Mouse (Mus musculus): ENCODE data around the gene Tnnc1. TPM values are rescaled to one million over a fixed set of nuclear protein-coding genes. Genes with fewer than 3 reads are reported as not detected.

Tnnc1 gene
- polyA plus RNA-seq, 1 experiment, result 9.5 TPM

DNA sequence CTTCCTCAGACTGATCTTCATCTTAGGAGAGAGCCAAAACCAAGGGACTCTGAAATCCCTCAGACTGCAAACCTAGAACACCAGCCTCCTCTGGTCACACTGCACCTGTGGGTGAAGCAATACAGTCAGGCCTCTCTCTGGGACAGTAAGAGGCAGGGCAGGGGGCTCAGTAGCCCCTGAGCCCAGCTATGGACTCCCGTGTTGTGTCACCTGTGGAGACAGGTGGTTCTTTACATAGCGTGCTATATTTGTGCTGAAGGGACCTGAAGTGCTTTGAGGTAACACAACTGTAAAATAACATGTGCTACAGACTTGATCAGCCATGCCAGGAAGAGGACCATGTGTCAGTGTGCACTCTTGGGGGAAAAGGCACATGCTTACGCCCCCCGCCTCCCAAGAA lies 12.6 kb upstream of the Tnnc1 start:
- no peak overlapping the region for H3K4me3 ChIP-seq (ENCODE audit: low read depth, low read length)
- no peaks in the 10 kb centered on the region for H3K4me1 ChIP-seq (ENCODE audit: control insufficient read depth, insufficient read depth, low read length)
- no peaks in the 10 kb centered on the region for H3K27me3 ChIP-seq (ENCODE audit: control insufficient read depth, insufficient read depth, low read length, poor library complexity, severe bottlenecking)
- H3K27ac ChIP-seq (ENCODE audit: insufficient read depth, low read length), result no peak overlapping the region
- TF ChIP-seq CTCF (IDR thresholded peaks at IDR 0.05; ENCODE audit: low read depth, low read length) (no peak), EP300 (IDR thresholded peaks at IDR 0.05; ENCODE audit: insufficient read depth, low read depth, low read length) (no peak), POLR2A (IDR thresholded peaks at IDR 0.05; ENCODE audit: insufficient read depth, low read length) (no peak)
- no peak overlapping the region for H3K9ac ChIP-seq (ENCODE audit: low read depth, poor library complexity, severe bottlenecking)
- no peaks in the 10 kb centered on the region for H3K9me3 ChIP-seq (replicated peaks; ENCODE audit: control insufficient read depth, insufficient read depth, low read length, poor library complexity, severe bottlenecking)
- peaks cover 42% of the 10 kb centered on the region for H3K36me3 ChIP-seq (ENCODE audit: control insufficient read depth, insufficient read depth, low read length, poor library complexity, severe bottlenecking)

DNA sequence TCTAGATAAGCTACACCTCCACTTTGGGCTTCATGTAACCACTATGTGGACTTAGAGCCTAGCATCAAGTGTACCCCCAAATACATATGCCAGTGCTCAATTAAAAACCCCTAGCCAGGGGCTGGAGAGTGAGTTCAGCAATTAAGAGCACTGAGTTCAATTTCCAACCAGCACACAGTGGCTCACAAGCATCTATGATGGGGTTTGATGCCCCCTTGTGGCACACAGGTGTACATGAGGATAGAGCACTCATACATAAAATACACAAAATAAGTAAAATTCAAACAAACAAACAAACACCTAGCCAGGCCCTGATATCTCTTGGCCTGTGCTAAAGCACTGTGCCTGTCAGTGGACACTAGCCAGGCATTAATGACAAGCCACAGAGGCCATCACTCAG lies 12.1 kb upstream of the Tnnc1 start:
- no peak overlapping the region for H3K4me3 ChIP-seq (ENCODE audit: low read depth, low read length)
- TF ChIP-seq CTCF (IDR thresholded peaks at IDR 0.05; ENCODE audit: low read depth, low read length) (peak; percentile 17), EP300 (IDR thresholded peaks at IDR 0.05; ENCODE audit: insufficient read depth, low read depth, low read length) (no peak)

DNA sequence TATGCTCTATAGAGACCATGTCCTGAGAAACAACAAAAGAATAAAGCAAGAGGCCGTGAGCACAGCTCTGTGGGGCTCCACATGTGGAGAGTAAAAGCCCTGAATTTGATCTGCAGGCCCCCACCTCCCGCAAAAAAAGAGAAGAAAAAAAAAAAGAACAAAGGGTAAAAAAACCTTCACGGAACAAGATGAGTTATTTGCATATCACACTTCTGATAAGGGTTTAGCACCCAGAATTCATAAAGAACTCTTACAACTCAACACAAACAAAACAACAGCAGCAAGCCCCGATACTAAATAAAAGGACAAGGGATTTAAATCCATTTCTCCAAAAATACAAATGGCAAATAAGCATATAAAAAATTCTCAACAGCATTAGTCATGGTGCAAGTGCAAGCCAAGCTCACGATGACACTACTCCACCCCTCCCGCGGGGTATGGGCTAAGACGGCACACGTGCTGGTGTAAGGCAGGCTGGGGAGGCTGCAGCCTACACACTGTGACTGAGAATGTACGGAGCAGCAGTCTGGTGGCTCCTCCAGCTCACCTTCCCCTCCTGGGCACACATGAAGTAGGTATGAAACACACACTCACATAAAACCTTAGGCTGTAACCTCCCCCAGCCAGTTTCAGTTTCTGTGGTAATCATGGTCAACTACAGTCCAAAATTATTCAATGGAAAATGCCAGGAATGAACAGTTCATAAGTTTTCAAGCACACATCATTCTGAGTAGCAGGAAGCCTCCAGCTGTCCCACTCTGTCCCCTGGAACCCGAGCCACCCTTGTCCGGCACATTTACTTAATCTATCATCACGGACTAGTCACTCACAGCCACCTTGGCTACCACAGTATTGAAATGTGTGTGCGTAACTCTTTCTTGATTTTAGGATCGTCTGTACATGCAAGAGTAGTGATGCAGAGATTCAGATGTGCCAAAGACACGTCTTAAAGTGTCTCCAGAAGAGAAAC lies 10.3 kb upstream of the Tnnc1 start:
- Histone ChIP-seq H3K27me3 (ENCODE audit: control insufficient read depth, insufficient read depth, low read length, poor library complexity, severe bottlenecking) (no peaks in the 10 kb centered on the region), H3K36me3 (ENCODE audit: control insufficient read depth, insufficient read depth, low read length, poor library complexity, severe bottlenecking) (peaks cover 45% of the 10 kb centered on the region), H3K9me3 (replicated peaks; ENCODE audit: control insufficient read depth, insufficient read depth, low read length, poor library complexity, severe bottlenecking) (no peaks in the 10 kb centered on the region), H3K4me1 (ENCODE audit: control insufficient read depth, insufficient read depth, low read length) (no peaks in the 10 kb centered on the region), H3K9ac (ENCODE audit: low read depth, poor library complexity, severe bottlenecking) (no peak overlapping the region), H3K27ac (ENCODE audit: insufficient read depth, low read length) (no peak overlapping the region), H3K4me3 (ENCODE audit: low read depth, low read length) (no peak overlapping the region)
- no peak for TF ChIP-seq EP300 (IDR thresholded peaks at IDR 0.05; ENCODE audit: insufficient read depth, low read depth, low read length)
- no peak for TF ChIP-seq POLR2A (IDR thresholded peaks at IDR 0.05; ENCODE audit: insufficient read depth, low read length)
- TF ChIP-seq CTCF (IDR thresholded peaks at IDR 0.05; ENCODE audit: low read depth, low read length), result no peak

More for the DNA sequence above, 12.1 kb upstream of the Tnnc1 start:
- Histone ChIP-seq H3K4me1 (ENCODE audit: control insufficient read depth, insufficient read depth, low read length) (no peaks in the 10 kb centered on the region), H3K27ac (ENCODE audit: insufficient read depth, low read length) (no peak overlapping the region), H3K36me3 (ENCODE audit: control insufficient read depth, insufficient read depth, low read length, poor library complexity, severe bottlenecking) (peaks cover 41% of the 10 kb centered on the region), H3K9me3 (replicated peaks; ENCODE audit: control insufficient read depth, insufficient read depth, low read length, poor library complexity, severe bottlenecking) (no peaks in the 10 kb centered on the region), H3K27me3 (ENCODE audit: control insufficient read depth, insufficient read depth, low read length, poor library complexity, severe bottlenecking) (no peaks in the 10 kb centered on the region), H3K9ac (ENCODE audit: low read depth, poor library complexity, severe bottlenecking) (no peak overlapping the region)

DNA sequence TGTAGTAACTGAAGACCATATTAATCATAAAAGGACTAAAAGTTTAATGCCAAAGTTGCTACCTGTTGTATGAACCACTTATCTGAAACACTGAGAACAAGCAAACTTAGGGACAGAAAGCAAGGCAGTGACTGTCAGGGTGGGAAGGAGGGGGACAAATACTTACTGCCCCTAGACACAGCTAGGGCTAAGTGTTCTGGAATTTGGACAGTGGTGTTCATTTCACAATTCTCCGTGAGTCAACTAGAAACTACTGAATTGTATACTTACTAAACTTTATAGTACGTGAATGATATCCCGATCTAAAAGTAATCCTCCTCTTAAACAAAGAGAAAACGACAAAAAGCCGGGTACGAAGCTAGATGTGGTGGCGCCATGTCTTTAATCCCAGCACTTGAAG lies 8.5 kb upstream of the Tnnc1 start:
- H3K9ac ChIP-seq (ENCODE audit: low read depth, poor library complexity, severe bottlenecking), result no peak overlapping the region
- TF ChIP-seq CTCF (IDR thresholded peaks at IDR 0.05; ENCODE audit: low read depth, low read length) (no peak), EP300 (IDR thresholded peaks at IDR 0.05; ENCODE audit: insufficient read depth, low read depth, low read length) (no peak), POLR2A (IDR thresholded peaks at IDR 0.05; ENCODE audit: insufficient read depth, low read length) (no peak)
- no peaks in the 10 kb centered on the region for H3K9me3 ChIP-seq (replicated peaks; ENCODE audit: control insufficient read depth, insufficient read depth, low read length, poor library complexity, severe bottlenecking)
- H3K27ac ChIP-seq (ENCODE audit: insufficient read depth, low read length), result no peak overlapping the region
- no peak overlapping the region for H3K4me3 ChIP-seq (ENCODE audit: low read depth, low read length)
- peaks cover under 1% of the 10 kb centered on the region for H3K4me1 ChIP-seq (ENCODE audit: control insufficient read depth, insufficient read depth, low read length)
- peaks cover 44% of the 10 kb centered on the region for H3K36me3 ChIP-seq (ENCODE audit: control insufficient read depth, insufficient read depth, low read length, poor library complexity, severe bottlenecking)
- no peaks in the 10 kb centered on the region for H3K27me3 ChIP-seq (ENCODE audit: control insufficient read depth, insufficient read depth, low read length, poor library complexity, severe bottlenecking)

DNA sequence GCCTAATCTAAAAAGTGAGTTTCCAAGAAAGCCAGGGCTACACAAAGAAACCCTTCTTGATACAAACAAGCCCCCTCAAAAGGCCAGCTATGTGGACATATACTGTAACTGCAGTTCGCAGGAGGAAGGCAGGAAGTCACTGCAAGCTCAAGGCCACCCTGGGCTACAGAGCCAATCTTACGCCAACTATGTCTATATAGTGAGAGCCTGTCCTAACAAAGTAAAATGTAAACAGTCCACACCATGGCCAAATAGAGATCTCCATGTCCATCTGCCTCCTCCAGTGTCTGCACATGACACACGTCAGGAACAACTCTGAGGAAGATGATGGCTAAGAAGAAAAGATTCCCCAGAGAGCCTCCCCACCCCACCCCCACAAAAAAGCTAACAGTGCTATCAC lies 8.1 kb upstream of the Tnnc1 start:
- Histone ChIP-seq H3K27me3 (ENCODE audit: control insufficient read depth, insufficient read depth, low read length, poor library complexity, severe bottlenecking) (no peaks in the 10 kb centered on the region), H3K36me3 (ENCODE audit: control insufficient read depth, insufficient read depth, low read length, poor library complexity, severe bottlenecking) (peaks cover 44% of the 10 kb centered on the region), H3K4me1 (ENCODE audit: control insufficient read depth, insufficient read depth, low read length) (peaks cover 3% of the 10 kb centered on the region), H3K27ac (ENCODE audit: insufficient read depth, low read length) (no peak overlapping the region), H3K9me3 (replicated peaks; ENCODE audit: control insufficient read depth, insufficient read depth, low read length, poor library complexity, severe bottlenecking) (no peaks in the 10 kb centered on the region), H3K9ac (ENCODE audit: low read depth, poor library complexity, severe bottlenecking) (no peak overlapping the region), H3K4me3 (ENCODE audit: low read depth, low read length) (no peak overlapping the region)
- no peak for TF ChIP-seq POLR2A (IDR thresholded peaks at IDR 0.05; ENCODE audit: insufficient read depth, low read length)
- TF ChIP-seq EP300 (IDR thresholded peaks at IDR 0.05; ENCODE audit: insufficient read depth, low read depth, low read length), result no peak
- TF ChIP-seq CTCF (IDR thresholded peaks at IDR 0.05; ENCODE audit: low read depth, low read length), result no peak

DNA sequence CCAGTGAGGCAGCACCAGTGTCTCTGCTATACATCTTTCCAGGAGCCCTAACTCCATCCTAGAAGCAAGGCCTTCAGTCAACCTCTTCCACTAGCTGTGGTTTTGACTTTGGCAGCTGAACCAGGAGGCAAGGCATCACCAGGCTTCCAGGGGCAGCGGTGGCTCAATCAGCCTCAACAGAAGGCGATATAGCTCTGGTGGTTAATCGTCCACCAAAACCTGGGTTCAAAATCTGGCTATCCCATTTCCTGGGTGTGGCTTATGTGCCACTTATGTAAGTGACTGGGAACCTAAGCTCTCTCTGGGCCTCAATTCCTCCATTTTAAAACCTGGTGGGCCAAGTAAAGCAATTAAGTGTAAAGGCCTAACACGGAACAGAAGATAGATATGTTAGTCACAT lies 3.3 kb upstream of the Tnnc1 start:
- peak overlapping the region; percentile 98 for H3K4me3 ChIP-seq (ENCODE audit: low read depth, low read length)
- no peaks in the 10 kb centered on the region for H3K27me3 ChIP-seq (ENCODE audit: control insufficient read depth, insufficient read depth, low read length, poor library complexity, severe bottlenecking)
- peaks cover 32% of the 10 kb centered on the region for H3K36me3 ChIP-seq (ENCODE audit: control insufficient read depth, insufficient read depth, low read length, poor library complexity, severe bottlenecking)
- H3K4me1 ChIP-seq (ENCODE audit: control insufficient read depth, insufficient read depth, low read length), result peaks cover 3% of the 10 kb centered on the region
- H3K9ac ChIP-seq (ENCODE audit: low read depth, poor library complexity, severe bottlenecking), result peak overlapping the region; percentile 96
- TF ChIP-seq CTCF (IDR thresholded peaks at IDR 0.05; ENCODE audit: low read depth, low read length) (no peak), POLR2A (IDR thresholded peaks at IDR 0.05; ENCODE audit: insufficient read depth, low read length) (no peak), EP300 (IDR thresholded peaks at IDR 0.05; ENCODE audit: insufficient read depth, low read depth, low read length) (no peak)
- no peaks in the 10 kb centered on the region for H3K9me3 ChIP-seq (replicated peaks; ENCODE audit: control insufficient read depth, insufficient read depth, low read length, poor library complexity, severe bottlenecking)
- no peak overlapping the region for H3K27ac ChIP-seq (ENCODE audit: insufficient read depth, low read length)

All from ES-Bruce4 (cell line).